ENCODE assay signal across 11 mouse cellular contexts in genomic region chr4:149557905-149558304, GRCm38 (mm10).
"Had no signal": no experiment of that assay in that cellular context is flagged by ENCODE, and none has a peak within 500 bp of the region (broad histone marks: within the 10 kb centered on the region; RNA-seq: fewer than 3 reads in every experiment).

No protein-coding gene starts in this region.

- H3K4me3 ChIP-seq: limb, embryonic 10.5 days; liver, embryonic 15.5 days; midbrain, embryonic 12.5 days; stomach, embryonic 15.5 days had no signal

- DNase-seq: kidney, postnatal 25 days; layer of hippocampus, adult 9-11 months; lung, adult 2 months; lung, postnatal 10 days; right cerebral cortex, postnatal 14 days; thymus, postnatal 36 days had no signal

- H3K27ac ChIP-seq: limb, embryonic 10.5 days; liver, embryonic 15.5 days; macrophage; midbrain, embryonic 12.5 days; stomach, embryonic 15.5 days had no signal
